Mouse (Mus musculus) embryonic fibroblast, embryonic 13.5 days (primary cell): Measurements from ENCODE around the gene Smc3.

ENCODE experiments used
- CTCF ChIP-seq: IDR thresholded peaks from 2 replicates; pipeline ENCODE4 v1.5.1; 2011; ENCODE audit warnings: mild to moderate bottlenecking, control low read depth, low read length, moderate library complexity, borderline replicate concordance; ENCODE audit not compliant: insufficient read depth
- POLR2A ChIP-seq: IDR thresholded peaks from 2 replicates; pipeline ENCODE4 v1.6.1; 2011; ENCODE audit warnings: low read depth, mild to moderate bottlenecking, control low read depth, low read length, moderate library complexity

- TF ChIP-seq CTCF (no peak), POLR2A (no peak)
These were observed 79.8 kb downstream of the Smc3 start for GRCm38 (mm10) chr19:53679981-53680380.
